Mouse (Mus musculus) kidney, postnatal 10 days (tissue): ENCODE results near the gene Tmem14a.
A peak's percentile ranks its signal among the peaks of the same experiment; 100 is the strongest.
"Not testable (repeated sequence)": the region's sequence is repeated elsewhere in the genome, so short reads cannot be mapped to it uniquely, and the experiment has no call there.

ENCODE experiments used
- DNase-seq: peaks from one replicate; pipeline ENCODE4 v3.0.0; 2021; ENCODE audit warnings: mixed read lengths

Tmem14a gene

DNA sequence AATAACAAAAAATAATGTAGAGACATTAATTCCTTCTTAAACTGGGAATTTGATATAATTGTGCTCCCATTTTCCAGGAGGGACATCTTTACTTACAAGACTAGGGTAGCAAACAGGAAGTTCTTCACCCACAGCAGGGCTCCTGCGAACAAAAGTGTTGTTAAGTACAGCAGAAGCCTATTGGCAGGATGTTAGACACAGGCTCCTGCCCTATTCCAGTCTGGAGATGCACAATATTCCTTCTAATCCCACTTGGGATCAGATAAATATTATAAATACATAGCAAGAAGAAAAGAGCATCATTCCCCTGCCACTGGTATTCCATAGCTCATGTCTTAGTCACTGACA is 34.9 kb downstream of the Tmem14a start:
- no peak for DNase-seq

DNA sequence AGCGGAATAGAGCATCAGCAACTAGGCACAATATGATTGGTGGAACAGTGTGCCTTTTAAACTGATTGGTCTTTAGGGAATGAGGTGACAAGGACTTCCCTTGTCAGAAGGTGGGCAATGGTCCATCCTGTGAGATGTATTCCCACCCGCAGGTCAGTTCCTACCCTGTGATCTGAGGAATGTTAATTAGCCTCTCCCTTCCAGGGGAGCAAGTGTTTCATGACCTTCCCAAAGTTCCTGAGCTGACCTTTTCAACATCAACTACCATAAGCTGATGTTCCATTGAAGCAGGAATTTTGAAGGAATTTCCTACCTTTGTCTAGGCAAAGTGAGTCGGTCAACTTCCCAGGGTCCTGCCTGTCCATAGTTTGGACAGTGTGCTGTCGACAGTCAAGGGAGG is 35.5 kb downstream of the Tmem14a start:
- no peak for DNase-seq

DNA sequence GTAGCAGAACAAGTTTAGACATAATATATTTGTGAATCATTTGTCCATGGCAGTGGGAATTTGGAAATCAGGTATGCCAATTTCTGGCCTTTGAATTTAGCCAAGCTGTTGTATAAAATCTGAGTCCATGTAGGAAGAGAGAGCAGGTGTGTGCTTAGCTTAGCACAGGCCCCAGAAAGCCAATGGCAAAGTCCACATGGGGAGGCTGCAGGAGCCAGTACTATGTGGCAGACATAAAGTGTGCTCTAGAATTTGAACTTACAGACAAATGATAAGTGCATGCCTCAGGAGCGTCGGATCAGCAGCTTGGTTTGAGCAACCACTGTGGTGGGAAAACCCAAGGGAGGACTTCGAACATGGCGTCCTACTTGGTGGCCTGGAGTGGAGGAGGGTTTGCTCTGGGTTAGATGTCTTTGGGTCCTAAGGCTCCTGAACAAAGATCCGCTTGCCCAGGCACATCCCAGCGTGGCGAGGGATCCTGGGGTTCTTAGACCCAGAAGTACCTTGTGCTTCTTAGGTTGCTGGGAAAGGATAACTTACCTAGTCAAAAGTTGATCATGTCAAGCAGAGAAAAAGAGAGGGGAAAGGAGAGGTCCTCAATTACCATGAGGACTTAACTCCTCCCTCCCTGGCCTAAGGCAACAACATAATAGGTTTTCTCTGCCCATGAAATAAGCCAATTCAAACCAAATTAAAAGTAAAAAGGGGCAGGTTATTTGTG is 37.4 kb downstream of the Tmem14a start:
- no peak for DNase-seq

DNA sequence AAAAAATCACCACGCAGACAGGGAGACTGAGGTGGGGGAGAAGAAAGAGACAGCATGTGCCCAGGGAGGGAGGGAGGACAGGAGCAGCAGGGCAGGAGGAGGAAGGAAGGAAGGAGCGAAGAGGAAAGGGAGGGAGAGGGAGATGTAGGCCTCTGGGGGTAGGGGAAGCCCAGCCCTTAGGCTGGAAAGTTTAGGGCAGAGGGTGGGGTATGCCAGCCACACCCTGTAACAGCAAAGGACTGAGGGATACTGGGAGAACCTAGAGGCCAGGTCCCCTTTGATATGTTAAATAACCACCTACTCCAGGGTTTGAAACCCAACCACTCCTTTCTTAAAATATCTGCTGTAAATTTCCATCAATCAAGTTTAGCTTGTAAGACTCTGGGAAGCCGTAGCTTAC is 38.0 kb downstream of the Tmem14a start:
- no peak for DNase-seq

- DNase-seq, result no peak
Observed at GRCm38 (mm10) chr1:21256871-21257270, 38.5 kb downstream of the Tmem14a start.

DNA sequence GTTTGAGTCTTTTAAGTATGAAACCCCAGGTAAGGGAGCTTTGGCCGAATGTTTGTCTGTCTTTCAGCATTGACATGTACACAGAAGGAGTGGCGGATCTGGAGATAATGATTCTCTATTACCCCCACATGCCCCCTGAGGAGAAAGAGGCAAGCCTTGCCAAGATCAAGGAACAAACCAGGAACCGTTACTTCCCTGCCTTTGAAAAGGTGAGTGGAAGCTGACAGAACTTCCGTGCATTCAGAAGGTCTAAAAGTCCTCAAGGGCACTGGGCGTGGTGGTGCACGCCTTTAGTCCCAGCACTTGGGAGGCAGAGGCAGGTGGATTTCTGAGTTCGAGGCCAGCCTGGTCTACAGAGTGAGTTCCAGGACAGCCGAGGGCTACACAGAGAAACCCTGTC is 41.6 kb downstream of the Tmem14a start:
- not testable (repeated sequence) for DNase-seq

GRCm38 (mm10) chr1:21262401-21262800 is 44.0 kb downstream of the Tmem14a start:
- DNase-seq, result no peak

DNA sequence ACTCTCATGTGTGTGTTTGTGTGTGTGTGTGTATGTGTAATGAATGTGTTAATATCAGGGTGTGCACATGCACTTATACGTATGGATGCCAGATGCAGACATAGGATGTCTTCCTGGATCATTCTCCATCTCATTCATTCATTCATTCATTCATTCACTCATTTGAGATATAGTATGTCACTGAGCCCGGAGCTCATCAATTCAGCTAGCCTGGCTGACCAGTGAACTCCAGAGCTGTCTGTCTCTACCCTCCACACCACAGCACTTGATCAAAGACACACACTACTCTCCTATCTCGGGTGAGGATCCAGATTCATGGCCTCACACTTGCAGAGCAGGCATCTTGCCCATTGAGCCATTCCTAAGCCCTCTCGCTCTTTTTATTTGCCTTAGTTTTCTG is 45.6 kb downstream of the Tmem14a start:
- DNase-seq, result no peak

- DNase-seq, result no peak
Observed at GRCm38 (mm10) chr1:21264747-21265146, 46.4 kb downstream of the Tmem14a start.

DNA sequence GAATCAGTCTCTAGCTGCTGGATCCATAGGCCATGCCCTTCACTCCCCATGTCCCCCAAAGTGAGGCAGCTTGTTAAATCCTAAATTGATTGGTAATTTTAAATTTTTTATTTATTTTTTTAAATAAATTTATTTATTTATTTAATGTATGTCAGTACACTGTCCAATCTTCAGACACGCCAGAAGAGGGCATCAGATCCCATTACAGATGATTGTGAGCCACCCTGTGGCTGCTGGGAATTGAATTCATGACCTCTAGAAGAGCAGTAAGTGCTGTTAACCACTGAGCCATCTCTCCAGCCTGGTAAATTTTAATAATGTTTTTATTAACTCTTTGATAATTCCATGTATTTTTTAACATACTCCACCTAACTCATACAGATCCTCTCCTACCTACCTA is 48.4 kb downstream of the Tmem14a start:
- no peak for DNase-seq

DNA sequence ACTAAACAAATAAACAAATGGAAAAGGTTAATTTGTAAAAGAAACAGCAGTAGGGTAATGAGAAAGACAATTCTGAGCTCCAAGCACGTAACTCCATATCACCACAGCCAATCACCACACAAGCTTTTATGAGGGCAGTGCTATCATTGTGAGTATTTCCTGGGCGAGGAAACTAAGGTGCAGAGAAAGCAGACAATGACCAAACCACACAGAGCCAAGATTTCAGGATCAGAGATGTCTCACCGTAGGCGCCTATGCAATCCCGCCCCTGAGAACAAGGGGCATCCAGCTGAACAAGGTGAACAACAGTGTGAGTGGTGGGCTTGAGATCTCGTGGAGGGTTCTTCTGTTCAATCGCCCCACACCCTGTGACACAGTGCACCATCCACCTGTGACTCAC is 49.1 kb downstream of the Tmem14a start:
- DNase-seq, result not testable (repeated sequence)

- DNase-seq, result peak; percentile 90
Observed at GRCm38 (mm10) chr1:21271343-21272055, 53.1 kb downstream of the Tmem14a start.

DNA sequence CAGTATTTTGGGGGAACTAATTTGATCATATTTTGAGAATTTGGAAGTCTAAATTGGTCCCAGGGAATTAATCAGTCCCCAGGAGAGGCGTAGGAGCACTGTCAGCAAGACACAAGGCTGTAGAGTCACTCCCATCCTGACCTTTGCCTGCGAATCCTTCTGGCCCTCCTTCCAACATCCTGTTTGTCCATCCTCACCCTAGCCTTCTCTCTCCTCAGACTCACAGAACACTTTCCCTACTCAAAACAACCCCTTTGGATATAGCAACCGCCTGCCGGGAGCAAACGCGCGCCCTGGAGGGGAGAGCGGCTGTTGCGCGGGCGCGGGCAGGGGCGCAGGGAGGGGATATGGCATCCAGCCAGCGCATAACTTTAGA is 53.7 kb downstream of the Tmem14a start:
- DNase-seq, result peak; percentile 42

DNA sequence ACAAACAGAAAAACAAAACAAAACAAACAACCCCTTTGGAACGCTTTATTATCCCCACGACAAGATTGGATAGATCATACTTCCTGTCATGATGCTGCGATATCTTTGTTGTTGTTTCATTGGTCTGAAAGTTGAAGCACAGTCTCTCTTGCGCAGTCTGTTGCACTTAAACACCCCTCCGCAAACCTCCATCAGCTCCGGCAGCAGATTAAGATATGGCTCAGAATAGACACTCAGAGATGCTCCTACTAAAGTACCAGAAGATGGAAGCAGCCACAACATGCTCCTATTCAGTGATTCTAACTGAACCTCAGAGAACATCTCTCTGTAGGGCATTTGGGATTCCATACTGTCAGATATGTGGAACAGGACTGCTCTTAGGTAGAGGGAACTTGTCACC is 54.7 kb downstream of the Tmem14a start:
- no peak for DNase-seq

DNA sequence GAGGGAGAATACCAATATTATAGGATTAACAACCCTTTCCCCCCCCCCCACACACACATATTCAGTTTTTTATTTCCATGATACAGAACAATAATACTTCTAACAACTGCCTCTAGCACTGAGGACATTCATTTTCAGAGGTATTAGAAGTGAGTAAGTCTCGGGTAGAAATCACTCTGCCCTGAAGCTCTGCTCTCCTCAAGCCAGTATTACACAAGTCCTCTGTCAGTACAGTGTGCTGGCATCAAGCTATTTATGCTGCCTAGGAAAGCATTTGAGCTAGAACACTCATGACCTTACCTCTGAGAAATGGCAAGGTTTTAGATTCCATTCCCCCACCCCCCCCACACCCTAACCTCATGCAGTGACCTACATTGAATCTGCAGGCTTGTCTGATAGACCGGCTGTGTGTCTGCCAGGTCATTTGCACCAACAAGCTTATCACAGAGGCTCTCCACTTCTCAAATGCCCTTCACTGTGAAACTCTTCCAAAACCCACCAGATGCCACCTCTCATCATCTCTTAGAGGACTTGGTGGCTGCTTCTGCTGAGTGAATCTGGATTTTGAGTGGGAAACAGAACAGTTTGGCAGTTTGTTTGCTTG is 56.2 kb downstream of the Tmem14a start:
- no peak for DNase-seq

DNA sequence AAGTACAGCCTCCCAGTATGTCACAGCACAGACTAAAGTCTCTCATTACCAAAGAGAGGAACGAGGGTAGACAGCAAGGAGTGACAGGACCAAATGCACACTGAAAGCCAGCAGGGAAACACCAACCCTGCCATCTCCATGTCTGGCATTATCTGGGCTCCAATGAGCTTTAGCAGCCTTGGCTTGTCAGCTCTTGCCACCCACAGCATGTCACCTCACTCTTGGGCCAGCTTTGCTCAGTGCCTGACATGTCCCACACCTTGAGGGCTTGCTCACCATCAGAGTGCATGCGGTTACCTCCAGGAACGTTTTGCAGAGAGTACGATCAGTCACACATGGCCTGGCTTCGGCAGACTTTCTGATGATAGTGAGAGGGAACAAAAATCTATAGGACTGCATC is 57.0 kb downstream of the Tmem14a start:
- not testable (repeated sequence) for DNase-seq

- not testable (repeated sequence) for DNase-seq
Observed at GRCm38 (mm10) chr1:21276158-21276557, 57.8 kb downstream of the Tmem14a start.
